Mouse (Mus musculus) lung, adult 2 months (tissue): ENCODE measurements around the gene Trp53.

Source experiments
- CTCF ChIP-seq: fragments of 200-500 bp; IDR thresholded peaks from 2 replicates; pipeline ENCODE4 v1.5.1; 2011; ENCODE audit warnings: mild to moderate bottlenecking, low read length, control low read depth; ENCODE audit not compliant: insufficient read depth
- POLR2A ChIP-seq: fragments of 200-500 bp; IDR thresholded peaks from 2 replicates; pipeline ENCODE4 v1.6.1; 2011; ENCODE audit warnings: low read depth, mild to moderate bottlenecking, control low read depth, low read length, borderline replicate concordance; ENCODE audit errors: extremely low read depth

DNA sequence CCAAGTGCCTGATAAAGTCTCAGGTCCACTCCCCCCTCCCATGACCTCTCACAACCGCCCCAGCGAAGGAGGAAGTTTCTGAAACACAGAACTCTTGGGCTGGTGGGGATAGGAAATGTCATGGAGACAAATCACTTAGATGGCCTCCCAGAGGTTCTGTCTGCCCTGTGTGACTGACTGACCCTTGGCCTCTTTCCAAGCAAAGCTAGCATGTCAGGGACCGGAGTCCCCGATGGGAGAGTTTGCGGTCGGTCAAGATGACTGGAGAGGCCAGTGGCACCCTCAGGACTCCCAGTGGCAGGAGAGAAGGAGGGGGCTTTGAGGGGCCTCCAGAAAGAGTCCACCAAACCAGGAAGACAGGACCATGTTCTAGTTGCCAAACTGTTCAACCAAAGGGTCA, 21.4 kb upstream of the Trp53 start:
- TF ChIP-seq CTCF (no peak), POLR2A (no peak)
